Comparison of ENCODE assay signal across 35 mouse cellular contexts in the genomic region with DNA sequence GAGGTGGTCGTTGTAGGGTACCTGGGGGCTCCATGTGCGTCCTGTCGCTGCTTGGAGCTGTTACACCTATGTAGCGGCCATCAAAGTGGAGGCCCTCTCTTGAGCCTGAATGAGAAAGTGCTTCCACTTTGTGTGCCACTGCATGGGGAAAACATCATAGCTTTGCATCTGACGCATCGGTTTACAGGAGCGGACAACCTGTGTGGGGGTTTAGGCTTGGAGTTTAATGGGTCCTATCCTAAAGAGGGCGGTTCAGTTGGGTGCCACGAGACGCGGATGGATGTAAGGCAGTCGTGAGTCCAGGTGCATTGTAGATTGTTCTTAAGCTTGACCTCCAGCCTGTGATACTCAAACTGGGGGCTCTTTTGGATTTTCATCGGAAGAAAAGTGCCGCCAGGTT. TPM values are rescaled to one million over a fixed set of nuclear protein-coding genes. Genes with fewer than 3 reads are reported as not detected.
DNase-seq lines count a peak whose midpoint lies in the region; ATAC-seq and TF ChIP-seq lines count a peak whose summit lies in the region.
"Had no signal": no experiment of that assay in that cellular context is flagged by ENCODE, and none has a peak within 500 bp of the region (broad histone marks: within the 10 kb centered on the region; RNA-seq: fewer than 3 reads in every experiment).

No protein-coding gene starts in this region.

- no peak overlapping the region for H3K4me2 ChIP-seq in limb, embryonic 11.5 days (ENCODE audit: low read depth, severe bottlenecking)
- no peak overlapping the region for H3K4me2 ChIP-seq in intestine, embryonic 16.5 days (ENCODE audit: low read depth, low read length)
- H3K4me2 ChIP-seq: embryonic facial prominence, embryonic 12.5 days; embryonic facial prominence, embryonic 15.5 days; heart, embryonic 13.5 days; hindbrain, embryonic 12.5 days; hindbrain, embryonic 15.5 days had no signal

- H3K27ac ChIP-seq in heart, embryonic 10.5 days: no peak overlapping the region
- H3K27ac ChIP-seq in limb, embryonic 11.5 days (replicated peaks; ENCODE audit: low read depth, low read length): no peak overlapping the region
- H3K27ac ChIP-seq in limb, embryonic 10.5 days: no peak overlapping the region
- H3K27ac ChIP-seq in ES-E14 (ENCODE audit: insufficient read depth, low read depth, low read length, poor library complexity, severe bottlenecking): peak overlapping the region; percentile 97
- no peak overlapping the region for H3K27ac ChIP-seq in intestine, embryonic 16.5 days (ENCODE audit: low read length)
- H3K27ac ChIP-seq: embryonic facial prominence, embryonic 12.5 days; embryonic facial prominence, embryonic 15.5 days; gastrocnemius, adult 2 months; heart, embryonic 13.5 days; hindbrain, embryonic 12.5 days; hindbrain, embryonic 15.5 days had no signal

- no peak for ATAC-seq in limb, embryonic 11.5 days (ENCODE audit: insufficient number of reproducible peaks, low FRiP score, low TSS enrichment, low read depth)
- ATAC-seq in intestine, embryonic 16.5 days: no peak
- ATAC-seq: activated CD4-positive, CD25-positive, alpha-beta regulatory T cell, adult 4 months; forebrain, embryonic 14.5 days; forebrain, postnatal 0 days; Patski had no signal

- peaks cover 3% of the 10 kb centered on the region; the same call in 1 of the 2 replicates for H3K4me1 ChIP-seq in heart, embryonic 10.5 days
- H3K4me1 ChIP-seq in limb, embryonic 11.5 days (ENCODE audit: control insufficient read depth, insufficient read depth, low read length): no peaks in the 10 kb centered on the region
- no peaks in the 10 kb centered on the region for H3K4me1 ChIP-seq in limb, embryonic 10.5 days
- H3K4me1 ChIP-seq in E14TG2a.4 (replicated peaks; ENCODE audit: low read depth, low read length) (peaks cover 41% of the 10 kb centered on the region), ES-E14 (ENCODE audit: control insufficient read depth in 2 of 2, insufficient read depth in 2 of 2, low read length in 2 of 2, poor library complexity in 1 of 2) (peaks cover 4 to 6% of the 10 kb centered on the region in 2 experiments; a peak in 2 of 4 replicates)
- no peaks in the 10 kb centered on the region for H3K4me1 ChIP-seq in intestine, embryonic 16.5 days (ENCODE audit: control insufficient read depth, insufficient read depth, low read length)
- H3K4me1 ChIP-seq: embryonic facial prominence, embryonic 12.5 days; embryonic facial prominence, embryonic 15.5 days; heart, embryonic 13.5 days; hindbrain, embryonic 12.5 days; hindbrain, embryonic 15.5 days had no signal

- intact Hi-C loops in heart, postnatal 14 days (cut with DNase I): no loop called here

- WGBS in heart, embryonic 10.5 days: 18% methylated on average over 14 of the region's 14 CpGs
- 24% methylated on average over 14 of the region's 14 CpGs for WGBS in limb, embryonic 11.5 days
- 21% methylated on average over 14 of the region's 14 CpGs for WGBS in limb, embryonic 10.5 days
- WGBS in intestine, embryonic 16.5 days: 22% methylated on average over 14 of the region's 14 CpGs

- H3K27me3 ChIP-seq in heart, embryonic 10.5 days (ENCODE audit: insufficient read depth, poor library complexity, severe bottlenecking): peaks cover 25% of the 10 kb centered on the region
- H3K27me3 ChIP-seq in limb, embryonic 11.5 days (ENCODE audit: control insufficient read depth, insufficient read depth, low read length): peaks cover 25% of the 10 kb centered on the region
- peaks cover 33% of the 10 kb centered on the region for H3K27me3 ChIP-seq in limb, embryonic 10.5 days (ENCODE audit: low read depth, poor library complexity, severe bottlenecking)
- H3K27me3 ChIP-seq in E14TG2a.4 (ENCODE audit: insufficient read depth, low read length): no peaks in the 10 kb centered on the region
- peaks cover 16% of the 10 kb centered on the region; the same call in 1 of the 2 replicates for H3K27me3 ChIP-seq in intestine, embryonic 16.5 days (replicated peaks; ENCODE audit: control insufficient read depth, insufficient read depth, low read length)
- H3K27me3 ChIP-seq: Patski had no signal

- no peak for TF ChIP-seq CTCF in E14TG2a.4 (conservative IDR thresholded peaks at IDR 0.05; ENCODE audit: low read length)

- no peaks in the 10 kb centered on the region for H3K9me3 ChIP-seq in heart, embryonic 10.5 days
- no peaks in the 10 kb centered on the region for H3K9me3 ChIP-seq in limb, embryonic 11.5 days (ENCODE audit: control insufficient read depth, low read length)
- H3K9me3 ChIP-seq in limb, embryonic 10.5 days (replicated peaks): no peaks in the 10 kb centered on the region
- H3K9me3 ChIP-seq in E14TG2a.4 (ENCODE audit: low read length): no peaks in the 10 kb centered on the region; the same call in 1 of the 2 replicates
- H3K9me3 ChIP-seq in ES-E14 (ENCODE audit: control insufficient read depth, insufficient read depth, low read depth, low read length): no peaks in the 10 kb centered on the region
- H3K9me3 ChIP-seq in intestine, embryonic 16.5 days (ENCODE audit: control insufficient read depth, low read length): no peaks in the 10 kb centered on the region
- H3K9me3 ChIP-seq: embryonic facial prominence, embryonic 12.5 days; embryonic facial prominence, embryonic 15.5 days; G1E; heart, embryonic 13.5 days; hindbrain, embryonic 12.5 days; hindbrain, embryonic 15.5 days had no signal

- no peak overlapping the region for H3K9ac ChIP-seq in limb, embryonic 11.5 days (ENCODE audit: low read length)
- peak overlapping the region; percentile 86 for H3K9ac ChIP-seq in ES-E14 (ENCODE audit: insufficient read depth, low read depth, low read length, poor library complexity, severe bottlenecking)
- H3K9ac ChIP-seq in intestine, embryonic 16.5 days (ENCODE audit: low read depth, low read length): no peak overlapping the region
- H3K9ac ChIP-seq: embryonic facial prominence, embryonic 12.5 days; embryonic facial prominence, embryonic 15.5 days; forebrain, postnatal 0 days; heart, embryonic 13.5 days; hindbrain, embryonic 12.5 days; hindbrain, embryonic 15.5 days had no signal

- 0 out of 2 replicates have a peak overlapping the region, but pooled peaks have one; percentile 13 for H3K4me3 ChIP-seq in heart, embryonic 10.5 days
- no peak overlapping the region for H3K4me3 ChIP-seq in limb, embryonic 11.5 days (ENCODE audit: low read depth, low read length)
- H3K4me3 ChIP-seq in limb, embryonic 10.5 days: no peak overlapping the region
- H3K4me3 ChIP-seq in E14TG2a.4 (replicated peaks; ENCODE audit: low read length) (peak overlapping the region; percentile 90), ES-E14 (ENCODE audit: insufficient read depth in 1 of 2, low read depth in 1 of 2, low read length in 2 of 2, poor library complexity in 1 of 2, severe bottlenecking in 1 of 2) (peak overlapping the region; percentile 70 to 72)
- no peak overlapping the region for H3K4me3 ChIP-seq in intestine, embryonic 16.5 days (ENCODE audit: low read length)
- H3K4me3 ChIP-seq: embryonic facial prominence, embryonic 12.5 days; embryonic facial prominence, embryonic 15.5 days; gastrocnemius, adult 2 months; heart, embryonic 13.5 days; hindbrain, embryonic 12.5 days; hindbrain, embryonic 15.5 days had no signal

- H3K36me3 ChIP-seq in heart, embryonic 10.5 days: no peaks in the 10 kb centered on the region
- no peaks in the 10 kb centered on the region for H3K36me3 ChIP-seq in limb, embryonic 11.5 days (ENCODE audit: control insufficient read depth, insufficient read depth, low read length)
- H3K36me3 ChIP-seq in limb, embryonic 10.5 days: no peaks in the 10 kb centered on the region
- H3K36me3 ChIP-seq in E14TG2a.4 (ENCODE audit: insufficient read depth, low read length) (peaks cover 33% of the 10 kb centered on the region), ES-E14 (ENCODE audit: control insufficient read depth, insufficient read depth, low read length, poor library complexity, severe bottlenecking) (peaks cover 28% of the 10 kb centered on the region)
- H3K36me3 ChIP-seq in intestine, embryonic 16.5 days (ENCODE audit: control insufficient read depth, insufficient read depth, low read length): no peaks in the 10 kb centered on the region
- H3K36me3 ChIP-seq: embryonic facial prominence, embryonic 12.5 days; embryonic facial prominence, embryonic 15.5 days; G1E; heart, embryonic 13.5 days; hindbrain, embryonic 12.5 days; hindbrain, embryonic 15.5 days had no signal

- DNase-seq in heart, embryonic 10.5 days (ENCODE audit: low spot score): no peak
- no peak for DNase-seq in heart, postnatal 14 days
- peak; percentile 23 for DNase-seq in limb, embryonic 11.5 days (ENCODE audit: low spot score)
- no peak for DNase-seq in limb, embryonic 10.5 days (ENCODE audit: low spot score)
- no peak for DNase-seq in ES-E14 (ENCODE audit: low read depth, low spot score)
- DNase-seq in embryo, embryonic 9.5 days (ENCODE audit: extremely low spot score): no peak
- DNase-seq: adrenal gland, adult 8-10 months; adrenal gland, postnatal 25 days; cerebellum, adult 11-12 months; cerebellum, adult 8-10 months; cerebellum, postnatal 14 days; forebrain, postnatal 0 days; gastrocnemius, adult 2 months; gastrocnemius, postnatal 14 days; heart, adult 11 months; heart, postnatal 36 days; kidney, adult 11 months had no signal

- in situ Hi-C loops in ES-E14 (cut with MboI; ENCODE audit: low sequenced_read_pairs in 2 of 2, unreplicated experiment in 2 of 2): no loop called here

TF ChIP-seq in ES-E14, 5 proteins besides CTCF, POLR2A, EP300 and RAD21:
- no peak for TF ChIP-seq ZNF384 (IDR thresholded peaks at IDR 0.05; ENCODE audit: low read depth, low read length)
- TF ChIP-seq CHD2 (IDR thresholded peaks at IDR 0.05; ENCODE audit: low read depth, low read length): no peak
- no peak for TF ChIP-seq HCFC1 (IDR thresholded peaks at IDR 0.05; ENCODE audit: borderline replicate concordance, insufficient read depth, low read length)
- no peak for TF ChIP-seq MAFK (IDR thresholded peaks at IDR 0.05; ENCODE audit: insufficient read depth, low read depth, low read length)
- no peak for TF ChIP-seq ZC3H11A (IDR thresholded peaks at IDR 0.05; ENCODE audit: borderline replicate concordance, low read depth, low read length)

RNA-seq across cellular contexts. Expression of gene Nlrp12, which starts 30.7 kb away (rescaled TPM):
- 0.06 TPM in 1 of 2 replicates, not detected in the other for polyA plus RNA-seq in heart, embryonic 10.5 days (2016; fragmentation: Nextera tagmentation; extraction: Ambion mirVana)
- total RNA-seq in heart, postnatal 14 days (2021): not detected
- polyA plus RNA-seq in limb, embryonic 11.5 days (2014; fragmentation: Nextera tagmentation; extraction: Ambion mirVana): not detected in 2 replicates
- polyA plus RNA-seq in limb, embryonic 10.5 days (2016; fragmentation: Nextera tagmentation; extraction: Ambion mirVana): not detected in 2 replicates
- total RNA-seq in ES-E14 (2012; rRNA removed): 3.7 and 8.0 TPM in 2 replicates
- polyA plus RNA-seq in intestine, embryonic 16.5 days (2015; fragmentation: Nextera tagmentation; extraction: Ambion mirVana): 0.01 TPM in 1 of 2 replicates, not detected in the other
- total RNA-seq: adrenal gland, postnatal 25 days; forebrain, postnatal 0 days; gastrocnemius, adult 2 months; gastrocnemius, postnatal 14 days; gastrocnemius, postnatal 4 days; heart, postnatal 36 days had no signal
- polyA plus RNA-seq: brain, embryonic 14.5 days; embryonic facial prominence, embryonic 15.5 days; forebrain, embryonic 11.5 days; forebrain, embryonic 14.5 days; G1E; heart, embryonic 13.5 days; heart, embryonic 16.5 days; hindbrain, embryonic 12.5 days; Patski had no signal

RNA-seq across cellular contexts. Expression of gene AU018091, which starts 49.9 kb away (rescaled TPM):
- polyA plus RNA-seq in heart, embryonic 10.5 days (2016; fragmentation: Nextera tagmentation; extraction: Ambion mirVana): 0.30 and 0.65 TPM in 2 replicates
- not detected for total RNA-seq in heart, postnatal 14 days (2021)
- polyA plus RNA-seq in limb, embryonic 11.5 days (2014; fragmentation: Nextera tagmentation; extraction: Ambion mirVana): 0.21 and 0.27 TPM in 2 replicates
- 0.25 and 0.28 TPM in 2 replicates for polyA plus RNA-seq in limb, embryonic 10.5 days (2016; fragmentation: Nextera tagmentation; extraction: Ambion mirVana)
- 198 and 373 TPM in 2 replicates for total RNA-seq in ES-E14 (2012; rRNA removed)
- not detected in 2 replicates for polyA plus RNA-seq in intestine, embryonic 16.5 days (2015; fragmentation: Nextera tagmentation; extraction: Ambion mirVana)
- total RNA-seq: adrenal gland, adult 8-10 months; adrenal gland, postnatal 25 days; forebrain, postnatal 0 days; gastrocnemius, adult 2 months; gastrocnemius, postnatal 14 days; gastrocnemius, postnatal 4 days; heart, adult 8-10 months; heart, postnatal 36 days had no signal
- polyA plus RNA-seq: activated CD4-positive, CD25-positive, alpha-beta regulatory T cell, adult 4 months; forebrain, embryonic 14.5 days; forebrain, postnatal 0 days; frontal cortex, adult 2 months; G1E; heart, embryonic 13.5 days; heart, embryonic 16.5 days; hindbrain, embryonic 15.5 days; intestine, embryonic 14.5 days had no signal

Comparison
In these comparisons a context has a peak if more than half of its experiments do, and no peak if none do; other contexts are left out.
1. H3K4me3 ChIP-seq: peak in heart, embryonic 10.5 days (single experiment), E14TG2a.4 (single experiment) and ES-E14 (2 of 2); none in limb, embryonic 11.5 days (single experiment), limb, embryonic 10.5 days (single experiment) and intestine, embryonic 16.5 days (single experiment).